Mouse (Mus musculus) hindbrain, embryonic 14.5 days (tissue): ENCODE measurements at regions not wholly inside any gene's neighbourhood (a gene's known extent, or its start where the extent isn't known, plus 50 kb on each side); places are given as distances from the start of the nearest gene placed in this dataset.
A peak's percentile ranks its signal among the peaks of the same experiment; 100 is the strongest.

Experiments used
- ATAC-seq: fragments of 200-750 bp; cut with Nextera tagmentation; 2 replicates; pipeline ENCODE4 v1.8.0; 2017; ENCODE audit warnings: moderate number of reproducible peaks, mild to moderate bottlenecking, moderate TSS enrichment, moderate library complexity; ENCODE audit not compliant: low FRiP score
- DNase-seq: peaks from one replicate; pipeline ENCODE4 v3.0.0-alpha.2; 2015; ENCODE audit warnings: low spot score
- H3K27ac ChIP-seq: fragments of 300-500 bp; sonication (generic); 2 replicates; pipeline ENCODE4 v1.5.1; 2014; ENCODE audit warnings: mild to moderate bottlenecking, moderate library complexity
- H3K27me3 ChIP-seq: fragments of 300-500 bp; sonication (generic); 2 replicates; pipeline ENCODE4 v1.6.1; 2014; ENCODE audit warnings: mild to moderate bottlenecking, low read length, mixed read lengths; ENCODE audit not compliant: control insufficient read depth, insufficient read depth
- H3K36me3 ChIP-seq: fragments of 300-500 bp; sonication (generic); replicated peaks from 2 replicates; pipeline ENCODE4 v1.6.1; 2014; ENCODE audit not compliant: control insufficient read depth, insufficient read depth
- H3K4me1 ChIP-seq: fragments of 300-500 bp; sonication (generic); replicated peaks from 2 replicates; pipeline ENCODE4 v1.6.1; 2014; ENCODE audit warnings: antibody characterized with exemption, low read length, mixed read lengths; ENCODE audit not compliant: control insufficient read depth, insufficient read depth
- H3K4me2 ChIP-seq: fragments of 300-500 bp; sonication (generic); replicated peaks from 2 replicates; pipeline ENCODE4 v1.6.1; 2014; ENCODE audit warnings: mild to moderate bottlenecking, moderate library complexity
- H3K4me3 ChIP-seq: fragments of 300-500 bp; sonication (generic); replicated peaks from 2 replicates; pipeline ENCODE4 v1.5.1; 2014; ENCODE audit warnings: mild to moderate bottlenecking, low read length
- H3K9ac ChIP-seq: fragments of 300-500 bp; sonication (generic); 2 replicates; pipeline ENCODE4 v1.6.1; 2014
- H3K9me3 ChIP-seq: fragments of 300-500 bp; sonication (generic); 2 replicates; pipeline ENCODE4 v1.6.1; 2016; ENCODE audit warnings: low read length; ENCODE audit not compliant: control insufficient read depth
- WGBS: fragments of 180-500 bp; shearing (Covaris S2); extraction: QIAGEN DNeasy Blood & Tissue Kit; methylation state at CpG from one replicate; pipeline ENCODE4 v1.1.7; 2014; 5-methylcytosine and 5-hydroxymethylcytosine counted together

GRCm38 (mm10) chr10:101269371-101269770, 411.9 kb upstream of the Mgat4c start:
- H3K27ac ChIP-seq, result no peak overlapping the region
- no peaks in the 10 kb centered on the region for H3K9me3 ChIP-seq
- no peaks in the 10 kb centered on the region for H3K4me1 ChIP-seq
- DNase-seq, result no peak
- H3K27me3 ChIP-seq, result no peaks in the 10 kb centered on the region
- H3K4me2 ChIP-seq, result no peak overlapping the region
- no peaks in the 10 kb centered on the region for H3K36me3 ChIP-seq
- no peak for ATAC-seq
- no peak overlapping the region for H3K4me3 ChIP-seq
- no peak overlapping the region for H3K9ac ChIP-seq

- Histone ChIP-seq H3K4me2 (no peak overlapping the region), H3K9ac (no peak overlapping the region), H3K9me3 (no peaks in the 10 kb centered on the region), H3K27me3 (no peaks in the 10 kb centered on the region), H3K36me3 (no peaks in the 10 kb centered on the region), H3K4me3 (no peak overlapping the region), H3K27ac (no peak overlapping the region), H3K4me1 (no peaks in the 10 kb centered on the region)
- DNase-seq, result no peak
- WGBS, result 80% methylated on average over 3 of the region's 3 CpGs
- no peak for ATAC-seq
Measured at GRCm38 (mm10) chr10:101271459-101272299, 409.6 kb upstream of the Mgat4c start.

GRCm38 (mm10) chr10:101288082-101288481, 393.2 kb upstream of the Mgat4c start:
- DNase-seq (no peak), ATAC-seq (no peak)
- H3K4me2 ChIP-seq, result no peak overlapping the region
- WGBS, result 91% methylated on average over 2 of the region's 2 CpGs
- H3K4me1 ChIP-seq, result no peaks in the 10 kb centered on the region
- no peaks in the 10 kb centered on the region for H3K36me3 ChIP-seq
- no peak overlapping the region for H3K9ac ChIP-seq
- H3K9me3 ChIP-seq, result no peaks in the 10 kb centered on the region
- no peak overlapping the region for H3K27ac ChIP-seq
- H3K4me3 ChIP-seq, result no peak overlapping the region
- H3K27me3 ChIP-seq, result no peaks in the 10 kb centered on the region

GRCm38 (mm10) chr10:101302138-101302780, 379.0 kb upstream of the Mgat4c start:
- H3K4me1 ChIP-seq, result no peaks in the 10 kb centered on the region
- H3K27ac ChIP-seq, result no peak overlapping the region
- H3K9me3 ChIP-seq, result no peaks in the 10 kb centered on the region
- H3K4me3 ChIP-seq, result no peak overlapping the region
- ATAC-seq, result no peak
- DNase-seq, result no peak
- H3K36me3 ChIP-seq, result no peaks in the 10 kb centered on the region
- WGBS, result 60% methylated on average over 2 of the region's 2 CpGs
- H3K4me2 ChIP-seq, result no peak overlapping the region
- no peak overlapping the region for H3K9ac ChIP-seq
- no peaks in the 10 kb centered on the region for H3K27me3 ChIP-seq

- Histone ChIP-seq H3K4me3 (no peak overlapping the region), H3K4me2 (no peak overlapping the region), H3K27me3 (no peaks in the 10 kb centered on the region), H3K9ac (no peak overlapping the region), H3K9me3 (no peaks in the 10 kb centered on the region), H3K4me1 (no peaks in the 10 kb centered on the region), H3K36me3 (no peaks in the 10 kb centered on the region), H3K27ac (no peak overlapping the region)
- DNase-seq (no peak), ATAC-seq (no peak)
Measured at GRCm38 (mm10) chr10:101304075-101304474, 377.2 kb upstream of the Mgat4c start.

GRCm38 (mm10) chr10:101316659-101317338, 364.5 kb upstream of the Mgat4c start:
- peaks cover 3% of the 10 kb centered on the region; the same call in 1 of the 2 replicates for H3K4me1 ChIP-seq
- no peaks in the 10 kb centered on the region for H3K9me3 ChIP-seq
- H3K36me3 ChIP-seq, result no peaks in the 10 kb centered on the region
- DNase-seq, result peak; percentile 49
- H3K4me3 ChIP-seq, result no peak overlapping the region
- no peak overlapping the region for H3K9ac ChIP-seq
- H3K27me3 ChIP-seq, result no peaks in the 10 kb centered on the region
- no peak overlapping the region for H3K4me2 ChIP-seq
- peak overlapping the region; percentile 26; the same call in 1 of the 2 replicates for H3K27ac ChIP-seq
- WGBS, result 59% methylated on average over 3 of the region's 3 CpGs
- peak; percentile 83 for ATAC-seq

- Histone ChIP-seq H3K9ac (no peak overlapping the region), H3K27ac (0 out of 2 replicates have a peak overlapping the region, but pooled peaks have one; percentile 47), H3K4me1 (peaks cover 3% of the 10 kb centered on the region; the same call in 1 of the 2 replicates), H3K4me2 (no peak overlapping the region), H3K36me3 (no peaks in the 10 kb centered on the region), H3K4me3 (no peak overlapping the region), H3K9me3 (no peaks in the 10 kb centered on the region), H3K27me3 (no peaks in the 10 kb centered on the region)
- peak; percentile 69 for ATAC-seq
- WGBS, result 61% methylated on average over 4 of the region's 4 CpGs
- DNase-seq, result no peak
Measured at GRCm38 (mm10) chr10:101321080-101321717, 360.1 kb upstream of the Mgat4c start.

GRCm38 (mm10) chr10:101324537-101324936, 356.8 kb upstream of the Mgat4c start:
- peaks cover 3% of the 10 kb centered on the region; the same call in 1 of the 2 replicates for H3K4me1 ChIP-seq
- no peaks in the 10 kb centered on the region for H3K36me3 ChIP-seq
- H3K27ac ChIP-seq, result no peak overlapping the region
- H3K4me3 ChIP-seq, result no peak overlapping the region
- no peak for ATAC-seq
- H3K9ac ChIP-seq, result no peak overlapping the region
- H3K9me3 ChIP-seq, result no peaks in the 10 kb centered on the region
- DNase-seq, result no peak
- no peaks in the 10 kb centered on the region for H3K27me3 ChIP-seq
- WGBS, result 100% methylated on average over 1 of the region's 1 CpGs
- no peak overlapping the region for H3K4me2 ChIP-seq

- H3K9me3 ChIP-seq, result no peaks in the 10 kb centered on the region
- no peaks in the 10 kb centered on the region for H3K27me3 ChIP-seq
- no peak overlapping the region for H3K27ac ChIP-seq
- DNase-seq (no peak), ATAC-seq (no peak)
- 91% methylated on average over 1 of the region's 1 CpGs for WGBS
- no peak overlapping the region for H3K4me3 ChIP-seq
- H3K9ac ChIP-seq, result no peak overlapping the region
- no peak overlapping the region for H3K4me2 ChIP-seq
- H3K4me1 ChIP-seq, result no peaks in the 10 kb centered on the region
- H3K36me3 ChIP-seq, result no peaks in the 10 kb centered on the region
Measured at GRCm38 (mm10) chr10:101328545-101328944, 352.7 kb upstream of the Mgat4c start.
